Mouse (Mus musculus) hindbrain, embryonic 16.5 days (tissue): ENCODE measurements around the gene Dusp7. TPM values are rescaled to one million over a fixed set of nuclear protein-coding genes. Genes with fewer than 3 reads are reported as not detected.
A peak's percentile ranks its signal among the peaks of the same experiment; 100 is the strongest.

ENCODE experiments used
- ATAC-seq: fragments of 200-750 bp; cut with Nextera tagmentation; 2 replicates; pipeline ENCODE4 v1.8.0; 2017; ENCODE audit warnings: moderate TSS enrichment, moderate library complexity
- H3K27ac ChIP-seq: fragments of 300-500 bp; sonication (generic); 2 replicates; pipeline ENCODE4 v1.5.1; 2014; ENCODE audit warnings: low read depth, mild to moderate bottlenecking, control low read depth, low read length, moderate library complexity
- H3K27me3 ChIP-seq: fragments of 300-500 bp; sonication (generic); replicated peaks from 2 replicates; pipeline ENCODE4 v1.6.1; 2014; ENCODE audit warnings: low read length; ENCODE audit not compliant: control insufficient read depth, insufficient read depth
- H3K36me3 ChIP-seq: fragments of 300-500 bp; sonication (generic); 2 replicates; pipeline ENCODE4 v1.6.1; 2014; ENCODE audit warnings: mild to moderate bottlenecking, low read length, moderate library complexity, mixed read lengths; ENCODE audit not compliant: control insufficient read depth, insufficient read depth
- H3K4me1 ChIP-seq: fragments of 300-500 bp; sonication (generic); 2 replicates; pipeline ENCODE4 v1.6.1; 2014; ENCODE audit warnings: low read depth, low read length; ENCODE audit not compliant: control insufficient read depth, insufficient read depth
- H3K4me2 ChIP-seq: fragments of 300-500 bp; sonication (generic); 2 replicates; pipeline ENCODE4 v1.6.1; 2014; ENCODE audit warnings: mild to moderate bottlenecking, low read length, control low read depth, moderate library complexity
- H3K4me3 ChIP-seq: fragments of 300-500 bp; sonication (generic); 2 replicates; pipeline ENCODE4 v1.5.1; 2014; ENCODE audit warnings: mild to moderate bottlenecking, low read length, control low read depth, moderate library complexity
- H3K9ac ChIP-seq: fragments of 300-500 bp; sonication (generic); 2 replicates; pipeline ENCODE4 v1.6.1; 2014; ENCODE audit warnings: low read depth, mild to moderate bottlenecking, control low read depth, low read length, moderate library complexity
- H3K9me3 ChIP-seq: fragments of 300-500 bp; sonication (generic); 2 replicates; pipeline ENCODE4 v1.6.1; 2014; ENCODE audit warnings: mild to moderate bottlenecking, low read length, moderate library complexity; ENCODE audit not compliant: control insufficient read depth
- WGBS: fragments of 180-500 bp; shearing (Covaris S2); extraction: QIAGEN DNeasy Blood & Tissue Kit; methylation state at CpG from one replicate; pipeline ENCODE4 v1.1.7; 2014; 5-methylcytosine and 5-hydroxymethylcytosine counted together
- polyA plus RNA-seq: library from polyadenylated mRNA; unstranded; fragments of >200 nt; fragmentation: Nextera tagmentation; extraction: Ambion mirVana; gene quantifications from 2 replicates; pipeline ENCODE4 v1.2.1, GENCODE M21; 2015

Gene Dusp7
- polyA plus RNA-seq, 1 experiment from 2014 or later = 13.1 TPM

- no peak for ATAC-seq
- Histone ChIP-seq H3K27ac (no peak overlapping the region), H3K27me3 (no peaks in the 10 kb centered on the region), H3K4me3 (no peak overlapping the region), H3K4me2 (no peak overlapping the region), H3K9me3 (no peaks in the 10 kb centered on the region), H3K4me1 (no peaks in the 10 kb centered on the region), H3K36me3 (no peaks in the 10 kb centered on the region), H3K9ac (no peak overlapping the region)
- WGBS = 82% methylated on average over 6 of the region's 6 CpGs
Measured at GRCm38 (mm10) chr9:106361140-106361539, 7.3 kb upstream of the Dusp7 start.

DNA sequence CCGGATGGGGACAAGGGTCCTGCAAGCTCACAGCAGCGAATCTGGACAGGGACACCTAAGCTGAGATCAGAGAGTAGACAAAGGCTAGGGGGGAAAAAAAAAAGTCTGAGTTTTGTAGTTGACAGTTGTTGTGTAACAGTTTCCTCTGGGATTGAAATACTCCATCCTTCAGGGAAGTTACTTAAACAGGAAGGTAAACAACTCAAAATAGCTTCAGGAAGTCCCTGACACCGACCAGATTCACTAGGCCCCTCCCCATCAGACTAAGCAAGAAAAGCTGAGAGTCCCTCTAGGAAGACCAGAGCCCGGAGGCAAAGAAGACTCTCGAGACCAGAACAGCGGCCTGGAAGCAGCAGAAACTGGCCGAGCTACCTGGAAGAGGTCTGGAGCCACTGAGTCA, 3.1 kb upstream of the Dusp7 start:
- peaks cover 8% of the 10 kb centered on the region for H3K4me1 ChIP-seq
- no peak overlapping the region for H3K4me3 ChIP-seq
- H3K9ac ChIP-seq = no peak overlapping the region
- H3K27me3 ChIP-seq = no peaks in the 10 kb centered on the region
- WGBS = 80% methylated on average over 7 of the region's 7 CpGs
- H3K4me2 ChIP-seq = no peak overlapping the region
- H3K36me3 ChIP-seq = no peaks in the 10 kb centered on the region
- H3K27ac ChIP-seq = no peak overlapping the region
- no peak for ATAC-seq
- no peaks in the 10 kb centered on the region for H3K9me3 ChIP-seq

GRCm38 (mm10) chr9:106366188-106366587, 2.2 kb upstream of the Dusp7 start:
- Histone ChIP-seq H3K9me3 (no peaks in the 10 kb centered on the region), H3K9ac (no peak overlapping the region), H3K4me3 (no peak overlapping the region), H3K4me2 (no peak overlapping the region), H3K27ac (no peak overlapping the region), H3K36me3 (peaks cover 3% of the 10 kb centered on the region; the same call in 1 of the 2 replicates), H3K27me3 (no peaks in the 10 kb centered on the region), H3K4me1 (peaks cover 17% of the 10 kb centered on the region)
- 58% methylated on average over 1 of the region's 1 CpGs for whole genome bisulfite sequencing
- ATAC-seq = no peak

- Histone ChIP-seq H3K4me3 (peak overlapping the region; percentile 81), H3K27ac (peak overlapping the region; percentile 97; the same call in 1 of the 2 replicates), H3K4me2 (peak overlapping the region; percentile 93), H3K4me1 (peaks cover 25% of the 10 kb centered on the region), H3K9me3 (no peaks in the 10 kb centered on the region), H3K36me3 (peaks cover 7% of the 10 kb centered on the region; the same call in 1 of the 2 replicates), H3K27me3 (no peaks in the 10 kb centered on the region), H3K9ac (peak overlapping the region; percentile 61)
- ATAC-seq = no peak
- 25% methylated on average over 5 of the region's 5 CpGs for WGBS
Measured at GRCm38 (mm10) chr9:106367001-106367400, 1.4 kb upstream of the Dusp7 start.

- Histone ChIP-seq H3K4me3 (peak overlapping the region; percentile 81), H3K9ac (peak overlapping the region; percentile 89), H3K27me3 (no peaks in the 10 kb centered on the region), H3K36me3 (peaks cover 7% of the 10 kb centered on the region; the same call in 1 of the 2 replicates), H3K9me3 (no peaks in the 10 kb centered on the region), H3K4me1 (peaks cover 30% of the 10 kb centered on the region), H3K4me2 (peak overlapping the region; percentile 93), H3K27ac (peak overlapping the region; percentile 97)
- under 1% methylated on average over 35 of the region's 36 CpGs for WGBS
- peak; percentile 95 for ATAC-seq
Measured at GRCm38 (mm10) chr9:106367592-106368111, 780 bp upstream of the Dusp7 start.

- peaks cover 30% of the 10 kb centered on the region for H3K4me1 ChIP-seq
- H3K36me3 ChIP-seq = peaks cover 14% of the 10 kb centered on the region
- under 1% methylated on average over 58 of the region's 72 CpGs for WGBS
- H3K27me3 ChIP-seq = no peaks in the 10 kb centered on the region
- H3K27ac ChIP-seq = peak overlapping the region; percentile 97
- peak; percentile 10 for ATAC-seq
- peak overlapping the region; percentile 81 for H3K4me3 ChIP-seq
- H3K9ac ChIP-seq = peak overlapping the region; percentile 89
- no peaks in the 10 kb centered on the region for H3K9me3 ChIP-seq
- peak overlapping the region; percentile 93 for H3K4me2 ChIP-seq
Measured at GRCm38 (mm10) chr9:106368831-106369501, 534 bp downstream of the Dusp7 start.

DNA sequence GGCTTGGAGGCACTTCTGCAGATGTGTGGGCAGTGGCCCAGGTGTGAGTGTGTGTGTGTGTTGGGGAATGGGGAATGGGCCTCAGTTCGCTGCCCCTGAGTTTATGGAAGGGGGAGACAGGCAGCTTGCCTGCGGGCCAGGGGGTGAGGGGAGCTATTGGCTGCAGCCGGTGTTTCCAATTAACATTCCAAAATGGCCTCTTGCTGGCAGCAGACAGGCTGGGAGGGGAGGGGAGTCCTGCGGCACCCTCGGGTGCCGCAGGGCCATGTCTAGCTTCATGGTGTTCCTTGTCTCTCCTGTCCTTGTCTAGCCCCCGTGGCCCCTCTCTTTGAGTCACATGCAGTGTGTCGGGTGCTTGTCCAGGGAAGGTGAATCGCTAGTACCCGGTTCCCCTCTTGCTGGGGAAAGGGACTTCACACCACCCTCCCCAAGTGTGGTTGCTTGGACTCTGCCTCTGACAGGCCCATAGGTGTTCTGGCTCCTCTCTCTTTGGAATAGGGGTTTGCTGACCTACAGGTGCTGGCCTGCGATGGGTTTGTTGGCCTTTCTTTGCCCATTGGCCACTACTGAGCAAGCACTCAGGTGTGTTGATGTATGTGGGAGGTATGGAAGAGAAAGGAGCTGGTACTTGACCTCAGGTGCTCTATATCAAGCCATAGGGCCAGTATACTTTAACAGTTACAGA, 1.5 kb downstream of the Dusp7 start:
- Histone ChIP-seq H3K4me2 (peak overlapping the region; percentile 93), H3K36me3 (peaks cover 15% of the 10 kb centered on the region), H3K4me1 (peaks cover 30% of the 10 kb centered on the region), H3K9me3 (no peaks in the 10 kb centered on the region), H3K27ac (peak overlapping the region; percentile 97), H3K27me3 (no peaks in the 10 kb centered on the region), H3K9ac (peak overlapping the region; percentile 89), H3K4me3 (peak overlapping the region; percentile 81)
- 7% methylated on average over 11 of the region's 11 CpGs for WGBS
- ATAC-seq = no peak

DNA sequence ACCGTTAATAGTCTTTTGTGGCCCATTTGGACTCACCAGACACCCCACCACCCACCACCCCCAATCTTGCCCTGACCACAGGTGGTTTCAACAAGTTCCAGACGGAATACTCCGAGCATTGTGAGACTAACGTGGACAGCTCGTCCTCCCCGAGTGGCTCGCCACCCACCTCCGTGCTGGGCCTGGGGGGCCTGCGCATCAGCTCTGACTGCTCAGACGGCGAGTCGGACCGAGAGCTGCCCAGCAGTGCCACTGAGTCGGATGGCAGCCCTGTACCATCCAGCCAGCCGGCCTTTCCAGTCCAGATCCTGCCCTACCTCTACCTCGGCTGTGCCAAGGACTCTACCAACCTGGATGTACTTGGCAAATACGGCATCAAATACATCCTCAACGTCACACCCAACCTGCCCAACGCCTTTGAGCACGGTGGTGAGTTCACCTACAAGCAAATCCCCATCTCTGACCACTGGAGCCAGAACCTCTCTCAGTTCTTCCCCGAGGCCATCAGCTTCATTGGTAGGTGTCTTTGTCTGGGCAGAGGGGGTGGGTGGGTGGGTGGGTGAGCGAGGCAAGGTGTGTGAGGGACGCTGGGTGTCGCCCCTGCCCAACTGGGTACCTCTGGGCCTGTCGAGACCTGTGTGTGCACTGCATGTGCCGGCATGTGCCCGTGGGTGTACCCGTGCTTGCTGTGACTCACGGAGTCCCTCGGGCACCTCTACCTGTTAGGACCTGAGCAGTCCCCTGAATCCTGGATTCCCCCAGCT, 2.4 kb downstream of the Dusp7 start:
- WGBS = 88% methylated on average over 30 of the region's 30 CpGs
- no peak for ATAC-seq
- no peaks in the 10 kb centered on the region for H3K9me3 ChIP-seq
- H3K27me3 ChIP-seq = no peaks in the 10 kb centered on the region
- peak overlapping the region; percentile 81 for H3K4me3 ChIP-seq
- H3K36me3 ChIP-seq = peaks cover 17% of the 10 kb centered on the region
- no peak overlapping the region for H3K27ac ChIP-seq
- H3K4me2 ChIP-seq = peak overlapping the region; percentile 93
- no peak overlapping the region; the same call in 1 of the 2 replicates for H3K9ac ChIP-seq
- H3K4me1 ChIP-seq = peaks cover 30% of the 10 kb centered on the region

DNA sequence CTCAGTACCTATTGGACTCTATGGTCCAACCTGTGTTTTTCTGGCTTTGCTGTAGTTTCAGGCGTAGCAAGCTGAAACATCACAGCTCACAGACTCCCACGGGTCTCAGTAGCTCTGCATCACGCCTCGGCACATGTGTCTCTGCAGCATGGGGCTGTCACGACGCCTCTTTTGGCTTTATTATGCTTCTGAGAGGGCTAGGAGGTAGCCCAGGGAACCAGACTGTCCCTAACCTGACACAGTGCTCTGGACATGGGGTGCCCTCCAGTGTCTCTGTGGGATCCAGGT, 2.9 kb downstream of the Dusp7 start:
- 62% methylated on average over 6 of the region's 6 CpGs for WGBS
- no peaks in the 10 kb centered on the region for H3K27me3 ChIP-seq
- peak overlapping the region; percentile 35; the same call in 1 of the 2 replicates for H3K9ac ChIP-seq
- peaks cover 18% of the 10 kb centered on the region for H3K36me3 ChIP-seq
- ATAC-seq = no peak
- no peaks in the 10 kb centered on the region for H3K9me3 ChIP-seq
- peak overlapping the region; percentile 93 for H3K4me2 ChIP-seq
- H3K4me3 ChIP-seq = peak overlapping the region; percentile 3; the same call in 1 of the 2 replicates
- H3K27ac ChIP-seq = no peak overlapping the region
- peaks cover 30% of the 10 kb centered on the region for H3K4me1 ChIP-seq
